Mouse (Mus musculus): ENCODE measurements at regions not wholly inside any gene's neighbourhood (a gene's known extent, or its start where the extent isn't known, plus 50 kb on each side); places are given as distances from the start of the nearest gene placed in this dataset.
A peak's percentile ranks its signal among the peaks of the same experiment; 100 is the strongest.

- DNase-seq (ENCODE audit: low read depth), result peak; percentile 46
Measured at GRCm38 (mm10) chrX:97434327-97434726, 57.3 kb upstream of the Eda2r start.

- DNase-seq (ENCODE audit: low read depth), result peak; percentile 78
Measured at GRCm38 (mm10) chrX:97431391-97431803, 54.4 kb upstream of the Eda2r start.

All from NIH3T3 (cell line).